Mouse (Mus musculus) heart, embryonic 10.5 days (tissue): ENCODE results near the gene Rpl34. TPM values are rescaled to one million over a fixed set of nuclear protein-coding genes. Genes with fewer than 3 reads are reported as not detected.

ENCODE experiments used
- DNase-seq: peaks from one replicate; pipeline ENCODE4 v3.0.0-alpha.2; 2017; ENCODE audit warnings: low spot score
- H3K27ac ChIP-seq: fragments of 300-500 bp; sonication (generic); 2 replicates; pipeline ENCODE4 v1.5.1; 2016; ENCODE audit warnings: mild to moderate bottlenecking
- H3K27me3 ChIP-seq: fragments of 300-500 bp; sonication (generic); 2 replicates; pipeline ENCODE4 v1.6.1; 2016; ENCODE audit warnings: mild to moderate bottlenecking; ENCODE audit not compliant: poor library complexity, insufficient read depth, severe bottlenecking
- H3K36me3 ChIP-seq: fragments of 300-500 bp; sonication (generic); 2 replicates; pipeline ENCODE4 v1.6.1; 2016; ENCODE audit warnings: mild to moderate bottlenecking, moderate library complexity
- H3K4me1 ChIP-seq: fragments of 300-500 bp; sonication (generic); 2 replicates; pipeline ENCODE4 v1.6.1; 2016; ENCODE audit warnings: mild to moderate bottlenecking
- H3K4me3 ChIP-seq: fragments of 300-500 bp; sonication (generic); 2 replicates; pipeline ENCODE4 v1.5.1; 2016; ENCODE audit warnings: mild to moderate bottlenecking, moderate library complexity
- H3K9me3 ChIP-seq: fragments of 300-500 bp; sonication (generic); 2 replicates; pipeline ENCODE4 v1.6.1; 2016; ENCODE audit warnings: mild to moderate bottlenecking, moderate library complexity
- WGBS: fragments of 180-500 bp; shearing (Covaris S2); methylation state at CpG from one replicate; pipeline ENCODE4 v1.1.7; 2016; 5-methylcytosine and 5-hydroxymethylcytosine counted together
- polyA plus RNA-seq: library from polyadenylated mRNA; unstranded; fragments of >200 nt; fragmentation: Nextera tagmentation; extraction: Ambion mirVana; gene quantifications from 2 replicates; pipeline ENCODE4 v1.2.1, GENCODE M21; 2016

Rpl34 gene
- polyA plus RNA-seq, 1 experiment from 2014 or later: 756 TPM

DNA sequence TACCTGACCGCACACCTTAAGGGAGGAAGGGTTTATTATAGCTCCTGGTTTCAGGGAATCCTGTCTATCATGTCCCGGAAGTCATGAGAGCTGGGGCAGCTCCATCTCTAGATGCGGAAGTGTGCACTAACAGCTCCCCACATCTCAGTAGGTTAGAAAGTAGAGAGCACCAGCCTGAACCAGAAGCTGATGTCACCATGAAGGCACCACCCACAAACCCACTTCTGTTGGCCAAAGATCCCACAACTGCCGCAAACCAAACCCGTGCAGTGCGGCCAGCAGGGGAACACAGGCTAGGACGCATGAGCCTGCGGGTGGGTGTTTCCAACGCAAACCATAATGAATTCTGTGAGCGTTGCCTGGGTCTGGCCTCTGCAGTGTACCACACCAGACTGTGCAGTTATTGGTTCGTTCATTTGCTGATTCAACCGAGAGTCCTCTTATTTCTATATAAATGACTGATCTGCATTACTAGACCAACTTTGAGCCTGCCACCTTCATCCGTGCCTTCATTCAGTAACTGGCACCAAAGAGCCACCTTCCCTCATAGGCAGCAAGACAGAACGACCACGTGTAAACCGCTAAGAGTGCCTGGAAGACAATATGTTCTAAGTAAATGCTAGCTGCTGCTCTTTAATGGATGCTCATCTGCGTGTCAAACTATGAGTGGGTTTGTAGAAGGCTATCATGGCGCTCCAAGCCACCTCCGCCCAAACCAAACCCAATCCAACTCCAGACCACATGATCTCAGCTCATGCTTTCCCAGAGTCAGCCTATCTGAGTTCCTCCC lies 52.3 kb downstream of the Rpl34 start:
- H3K36me3 ChIP-seq: no peaks in the 10 kb centered on the region

More for the DNA sequence above, 52.3 kb downstream of the Rpl34 start:
- Histone ChIP-seq H3K4me1 (no peaks in the 10 kb centered on the region), H3K27me3 (0 out of 2 replicates have a peak, but pooled peaks cover 5% of the 10 kb centered on the region), H3K9me3 (no peaks in the 10 kb centered on the region), H3K27ac (no peak overlapping the region), H3K4me3 (no peak overlapping the region)
- DNase-seq: peak; percentile 66
- WGBS: 91% methylated on average over 19 of the region's 19 CpGs

Other genes starting within 250 kb of the Rpl34 start
- gene Etnppl, start 113.0 kb downstream of the Rpl34 start, polyA plus RNA-seq: not detected in 2 replicates
- gene Ostc, start 21.0 kb downstream of the Rpl34 start, polyA plus RNA-seq: 295 and 342 TPM in 2 replicates